Mouse (Mus musculus) left cerebral cortex, adult 9 months (tissue): ENCODE measurements around the gene Amfr.

ENCODE experiments used
- DNase-seq, 2 experiments: peaks; one replicate each; pipeline ENCODE4 v3.0.0; 2022; ENCODE audit warnings: low spot score in 2 of 2

Amfr gene

DNA sequence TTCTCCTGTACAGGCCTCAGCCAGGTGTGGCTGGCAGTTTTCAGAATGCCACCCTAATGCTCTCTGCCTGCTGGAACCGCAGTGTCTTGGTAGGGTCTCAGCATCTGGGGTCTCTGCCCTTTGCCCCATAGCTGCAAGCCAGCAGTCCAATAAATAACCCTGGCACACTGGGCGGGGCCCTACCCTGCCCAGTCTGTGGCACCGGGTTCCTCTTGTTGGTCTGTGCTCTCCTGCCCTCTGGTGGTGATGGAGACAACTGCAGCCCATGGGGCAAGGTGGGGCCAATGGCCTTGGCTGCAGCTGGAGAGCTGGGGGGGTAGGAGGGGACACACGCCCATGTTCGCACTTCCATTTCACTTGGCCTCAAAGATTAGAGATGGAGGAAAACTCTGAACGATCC, 79.8 kb downstream of the Amfr start:
- DNase-seq: peak; percentile 44 to 84

- DNase-seq: no peak
Measured at GRCm38 (mm10) chr8:93931336-93931735, 81.3 kb downstream of the Amfr start.

- no peak for DNase-seq
Measured at GRCm38 (mm10) chr8:93929233-93929632, 83.4 kb downstream of the Amfr start.

GRCm38 (mm10) chr8:93925513-93925912, 87.1 kb downstream of the Amfr start:
- no peak for DNase-seq

GRCm38 (mm10) chr8:93923897-93924334, 88.7 kb downstream of the Amfr start:
- DNase-seq: peak in 1 of 2 experiments; percentile 89
